Mouse (Mus musculus): ENCODE measurements around the gene Adamts18. TPM values are rescaled to one million over a fixed set of nuclear protein-coding genes. Genes with fewer than 3 reads are reported as not detected.

Adamts18 gene
- polyA plus RNA-seq, 1 experiment: 1.1 TPM

GRCm38 (mm10) chr8:113723873-113724538 is 124.5 kb downstream of the Adamts18 start:
- Histone ChIP-seq H3K4me3 (ENCODE audit: low read depth, low read length) (no peak overlapping the region), H3K27me3 (ENCODE audit: control insufficient read depth, insufficient read depth, low read length) (no peaks in the 10 kb centered on the region), H3K36me3 (ENCODE audit: control insufficient read depth, insufficient read depth, low read length) (no peaks in the 10 kb centered on the region), H3K27ac (ENCODE audit: insufficient read depth, low read depth, low read length) (no peak overlapping the region), H3K4me1 (ENCODE audit: control insufficient read depth, insufficient read depth, insufficient read length, low read length) (no peaks in the 10 kb centered on the region)
- 33% methylated on average over 5 of the region's 5 CpGs for WGBS
- TF ChIP-seq POLR2A (IDR thresholded peaks at IDR 0.05; ENCODE audit: low read depth, low read length) (no peak), CTCF (IDR thresholded peaks at IDR 0.05; ENCODE audit: extremely low read depth, insufficient read length, insufficient replicate concordance, low read depth, low read length) (no peak)

DNA sequence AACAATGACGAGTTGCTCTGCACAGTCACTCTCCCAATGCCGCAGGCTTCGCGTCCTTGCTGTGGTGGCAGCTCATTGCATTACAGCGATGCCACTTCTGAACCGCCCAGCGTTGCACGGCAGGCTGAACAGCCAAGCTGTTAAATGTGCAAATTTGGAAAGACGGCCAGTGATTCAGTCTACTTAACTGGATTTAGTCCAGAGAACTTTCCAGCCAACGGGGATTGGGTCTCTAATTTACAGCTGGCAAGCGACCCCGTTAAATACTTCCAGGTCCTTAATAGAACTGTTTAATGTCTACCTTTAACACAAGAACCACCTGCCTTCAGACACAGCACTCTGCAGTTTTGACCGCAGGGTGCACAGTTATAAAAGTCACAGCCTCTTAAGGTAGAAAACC is 127.1 kb downstream of the Adamts18 start:
- H3K27ac ChIP-seq (ENCODE audit: insufficient read depth, low read depth, low read length): no peak overlapping the region
- TF ChIP-seq CTCF (IDR thresholded peaks at IDR 0.05; ENCODE audit: extremely low read depth, insufficient read length, insufficient replicate concordance, low read depth, low read length): no peak
- no peak for TF ChIP-seq POLR2A (IDR thresholded peaks at IDR 0.05; ENCODE audit: low read depth, low read length)
- H3K27me3 ChIP-seq (ENCODE audit: control insufficient read depth, insufficient read depth, low read length): no peaks in the 10 kb centered on the region
- no peaks in the 10 kb centered on the region for H3K4me1 ChIP-seq (ENCODE audit: control insufficient read depth, insufficient read depth, insufficient read length, low read length)
- 86% methylated on average over 13 of the region's 13 CpGs for WGBS
- no peak overlapping the region for H3K4me3 ChIP-seq (ENCODE audit: low read depth, low read length)
- no peaks in the 10 kb centered on the region for H3K36me3 ChIP-seq (ENCODE audit: control insufficient read depth, insufficient read depth, low read length)

DNA sequence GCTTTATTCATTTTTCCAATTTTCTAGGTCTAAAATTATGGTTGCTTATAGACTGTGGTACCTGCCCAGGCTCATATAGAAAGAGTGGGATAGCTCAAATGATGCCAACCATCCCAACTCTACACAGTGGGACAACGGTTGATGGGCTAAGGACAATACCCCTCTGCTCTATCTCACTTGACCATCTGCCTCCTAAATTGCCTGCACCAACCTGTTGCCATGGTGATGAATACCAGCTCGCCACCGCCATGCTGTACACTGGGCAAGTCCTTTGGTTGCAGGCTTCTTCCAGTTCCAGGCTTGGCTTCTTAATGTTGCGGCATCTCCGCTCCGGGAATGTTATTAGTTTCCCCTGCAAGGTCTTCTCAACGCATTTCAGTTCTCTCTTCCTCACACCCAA is 143.6 kb downstream of the Adamts18 start:
- no peaks in the 10 kb centered on the region for H3K4me1 ChIP-seq (ENCODE audit: control insufficient read depth, insufficient read depth, insufficient read length, low read length)
- TF ChIP-seq POLR2A (IDR thresholded peaks at IDR 0.05; ENCODE audit: low read depth, low read length): no peak
- TF ChIP-seq CTCF (IDR thresholded peaks at IDR 0.05; ENCODE audit: extremely low read depth, insufficient read length, insufficient replicate concordance, low read depth, low read length): no peak
- WGBS: 78% methylated on average over 7 of the region's 7 CpGs

DNA sequence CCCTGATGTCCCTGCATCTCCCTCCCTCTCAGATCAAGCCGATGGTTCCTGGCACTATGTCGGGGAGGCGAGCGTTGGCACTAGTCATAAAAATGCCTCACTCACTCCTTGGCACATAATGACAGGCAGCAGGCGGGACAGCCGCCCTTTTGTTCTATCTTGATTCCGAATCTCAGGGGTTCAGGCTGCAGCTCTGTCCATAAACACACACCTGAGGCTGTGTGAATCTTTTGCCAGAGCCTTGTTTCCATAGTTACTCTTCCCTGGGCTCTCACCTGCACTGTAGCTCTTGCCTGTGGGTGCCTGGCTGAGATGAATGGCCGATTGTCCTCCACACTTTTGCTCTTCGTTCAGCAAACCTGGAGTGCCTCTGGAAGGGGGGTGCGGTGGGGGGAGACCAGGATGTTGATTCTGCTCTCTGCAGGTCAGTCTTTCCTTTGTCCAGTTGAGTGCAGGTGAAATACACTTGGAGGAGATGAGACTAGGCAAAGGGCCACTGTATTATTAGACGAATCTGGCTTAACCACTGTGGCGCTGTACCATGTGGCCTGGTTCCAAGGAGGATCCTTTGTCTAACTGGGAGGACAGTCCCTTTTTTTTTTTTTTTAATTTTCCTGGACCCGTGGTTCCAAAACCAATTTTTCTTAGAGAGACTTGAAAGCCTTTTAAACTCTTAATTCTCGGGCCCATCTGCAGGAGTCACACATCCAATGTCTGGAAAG is 156.8 kb downstream of the Adamts18 start:
- Histone ChIP-seq H3K4me1 (ENCODE audit: control insufficient read depth, insufficient read depth, insufficient read length, low read length) (no peaks in the 10 kb centered on the region), H3K27me3 (ENCODE audit: control insufficient read depth, insufficient read depth, low read length) (no peaks in the 10 kb centered on the region), H3K4me3 (ENCODE audit: low read depth, low read length) (no peak overlapping the region), H3K27ac (ENCODE audit: insufficient read depth, low read depth, low read length) (no peak overlapping the region), H3K36me3 (ENCODE audit: control insufficient read depth, insufficient read depth, low read length) (no peaks in the 10 kb centered on the region)
- WGBS: 55% methylated on average over 14 of the region's 14 CpGs
- no peak for TF ChIP-seq POLR2A (IDR thresholded peaks at IDR 0.05; ENCODE audit: low read depth, low read length)
- TF ChIP-seq CTCF (IDR thresholded peaks at IDR 0.05; ENCODE audit: extremely low read depth, insufficient read length, insufficient replicate concordance, low read depth, low read length): no peak

More for the DNA sequence above, 143.6 kb downstream of the Adamts18 start:
- Histone ChIP-seq H3K27ac (ENCODE audit: insufficient read depth, low read depth, low read length) (no peak overlapping the region), H3K4me3 (ENCODE audit: low read depth, low read length) (no peak overlapping the region), H3K36me3 (ENCODE audit: control insufficient read depth, insufficient read depth, low read length) (no peaks in the 10 kb centered on the region), H3K27me3 (ENCODE audit: control insufficient read depth, insufficient read depth, low read length) (no peaks in the 10 kb centered on the region)

GRCm38 (mm10) chr8:113688543-113688915 is 160.0 kb downstream of the Adamts18 start:
- WGBS: 74% methylated on average over 8 of the region's 8 CpGs
- Histone ChIP-seq H3K36me3 (ENCODE audit: control insufficient read depth, insufficient read depth, low read length) (no peaks in the 10 kb centered on the region), H3K27me3 (ENCODE audit: control insufficient read depth, insufficient read depth, low read length) (no peaks in the 10 kb centered on the region)

GRCm38 (mm10) chr8:113687889-113688542 is 160.5 kb downstream of the Adamts18 start:
- H3K4me1 ChIP-seq (ENCODE audit: control insufficient read depth, insufficient read depth, insufficient read length, low read length): no peaks in the 10 kb centered on the region
- no peak overlapping the region for H3K27ac ChIP-seq (ENCODE audit: insufficient read depth, low read depth, low read length)
- 63% methylated on average over 17 of the region's 17 CpGs for WGBS
- no peak overlapping the region for H3K4me3 ChIP-seq (ENCODE audit: low read depth, low read length)
- no peaks in the 10 kb centered on the region for H3K36me3 ChIP-seq (ENCODE audit: control insufficient read depth, insufficient read depth, low read length)
- no peak for TF ChIP-seq POLR2A (IDR thresholded peaks at IDR 0.05; ENCODE audit: low read depth, low read length)
- TF ChIP-seq CTCF (IDR thresholded peaks at IDR 0.05; ENCODE audit: extremely low read depth, insufficient read length, insufficient replicate concordance, low read depth, low read length): no peak
- H3K27me3 ChIP-seq (ENCODE audit: control insufficient read depth, insufficient read depth, low read length): no peaks in the 10 kb centered on the region

More at GRCm38 (mm10) chr8:113688543-113688915, 160.0 kb downstream of the Adamts18 start:
- no peak overlapping the region for H3K4me3 ChIP-seq (ENCODE audit: low read depth, low read length)
- TF ChIP-seq POLR2A (IDR thresholded peaks at IDR 0.05; ENCODE audit: low read depth, low read length) (no peak), CTCF (IDR thresholded peaks at IDR 0.05; ENCODE audit: extremely low read depth, insufficient read length, insufficient replicate concordance, low read depth, low read length) (no peak)
- no peaks in the 10 kb centered on the region for H3K4me1 ChIP-seq (ENCODE audit: control insufficient read depth, insufficient read depth, insufficient read length, low read length)
- no peak overlapping the region for H3K27ac ChIP-seq (ENCODE audit: insufficient read depth, low read depth, low read length)

DNA sequence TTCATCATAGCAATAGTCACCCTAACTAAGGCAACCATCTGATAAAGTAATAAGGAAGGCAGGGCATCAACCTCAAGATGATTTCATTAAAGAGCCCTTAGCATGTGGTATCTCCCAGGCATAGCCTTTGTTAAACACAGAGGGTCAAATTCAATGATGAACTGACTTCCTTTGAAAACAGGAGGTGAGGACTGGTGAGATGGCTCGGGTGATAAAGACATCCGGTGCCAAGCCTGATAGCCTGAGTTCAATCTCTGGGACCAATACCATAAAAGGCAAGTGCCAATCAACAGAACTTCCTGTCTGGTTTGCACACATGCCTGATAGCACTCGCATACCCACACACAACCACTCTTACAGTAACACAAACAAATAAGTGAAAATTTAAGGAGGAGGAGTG is 169.2 kb downstream of the Adamts18 start:
- Histone ChIP-seq H3K27me3 (ENCODE audit: control insufficient read depth, insufficient read depth, low read length) (no peaks in the 10 kb centered on the region), H3K27ac (ENCODE audit: insufficient read depth, low read depth, low read length) (no peak overlapping the region), H3K36me3 (ENCODE audit: control insufficient read depth, insufficient read depth, low read length) (no peaks in the 10 kb centered on the region), H3K4me1 (ENCODE audit: control insufficient read depth, insufficient read depth, insufficient read length, low read length) (no peaks in the 10 kb centered on the region), H3K4me3 (ENCODE audit: low read depth, low read length) (no peak overlapping the region)
- WGBS: 46% methylated on average over 3 of the region's 3 CpGs
- TF ChIP-seq CTCF (IDR thresholded peaks at IDR 0.05; ENCODE audit: extremely low read depth, insufficient read length, insufficient replicate concordance, low read depth, low read length): no peak
- no peak for TF ChIP-seq POLR2A (IDR thresholded peaks at IDR 0.05; ENCODE audit: low read depth, low read length)
